Mouse (Mus musculus): ENCODE measurements at regions not wholly inside any gene's neighbourhood (a gene's known extent, or its start where the extent isn't known, plus 50 kb on each side); places are given as distances from the start of the nearest gene placed in this dataset.
A peak's percentile ranks its signal among the peaks of the same experiment; 100 is the strongest.

DNA sequence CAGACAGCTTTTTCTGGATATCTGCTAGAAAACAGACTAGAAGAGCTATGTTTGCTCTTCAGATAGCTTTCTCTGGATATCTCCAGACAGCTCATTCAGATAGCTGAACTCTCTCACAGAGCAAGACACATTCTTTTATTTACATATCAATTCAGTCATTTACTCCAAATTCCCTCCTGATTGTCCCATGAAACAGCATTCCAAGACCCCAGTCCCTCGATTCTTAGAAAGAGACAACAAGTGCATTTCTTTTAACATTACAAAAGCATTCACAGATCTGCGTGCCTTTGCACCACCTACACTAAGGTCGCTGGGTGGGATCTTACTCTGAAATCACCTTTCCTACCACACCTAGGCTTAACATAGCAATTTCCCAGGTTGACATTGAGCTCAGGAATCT lies 1039.5 kb upstream of the Ddx18 start:
- no peak for DNase-seq (ENCODE audit: low spot score in 2 of 2)

DNA sequence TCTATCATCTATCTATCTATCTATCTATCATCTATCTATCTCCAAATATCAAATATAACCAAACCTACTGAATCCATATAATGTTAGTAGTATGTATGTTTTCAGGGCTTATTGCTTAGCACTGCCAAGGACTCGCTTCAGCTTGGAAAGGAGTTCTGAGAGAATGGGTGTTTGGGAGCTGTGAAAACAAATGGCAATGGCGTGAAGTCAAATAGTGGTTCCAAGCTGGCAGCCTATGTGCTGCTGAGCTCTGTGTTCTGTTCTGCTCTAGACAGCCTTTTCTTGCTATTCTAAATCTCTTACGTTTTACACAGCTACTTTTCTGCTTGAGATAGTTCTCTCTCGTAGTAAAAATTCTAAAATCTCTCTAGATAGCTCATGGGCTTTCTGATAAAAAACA lies 1008.2 kb upstream of the Ddx18 start:
- DNase-seq (ENCODE audit: low spot score in 2 of 2): no peak

DNA sequence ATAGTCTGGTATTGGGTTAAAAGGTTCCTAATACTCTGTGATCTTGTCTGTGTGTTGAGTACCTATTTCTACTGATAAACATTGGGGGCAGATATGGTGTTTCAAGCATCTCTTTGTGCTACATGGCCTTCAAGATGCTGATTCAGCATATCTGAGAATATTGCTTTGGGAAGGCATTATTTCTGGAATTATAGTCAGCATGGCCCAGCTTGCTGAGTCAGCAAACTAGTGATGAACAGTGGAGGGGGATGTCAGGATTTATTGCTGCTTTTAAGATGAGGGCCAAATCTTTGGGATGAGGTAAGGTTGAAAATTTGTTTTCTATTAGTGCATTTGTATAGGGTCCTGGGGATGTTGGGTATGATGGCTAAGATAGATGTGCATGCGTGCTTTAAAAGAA lies 983.8 kb upstream of the Ddx18 start:
- no peak for DNase-seq (ENCODE audit: low spot score in 2 of 2)

DNA sequence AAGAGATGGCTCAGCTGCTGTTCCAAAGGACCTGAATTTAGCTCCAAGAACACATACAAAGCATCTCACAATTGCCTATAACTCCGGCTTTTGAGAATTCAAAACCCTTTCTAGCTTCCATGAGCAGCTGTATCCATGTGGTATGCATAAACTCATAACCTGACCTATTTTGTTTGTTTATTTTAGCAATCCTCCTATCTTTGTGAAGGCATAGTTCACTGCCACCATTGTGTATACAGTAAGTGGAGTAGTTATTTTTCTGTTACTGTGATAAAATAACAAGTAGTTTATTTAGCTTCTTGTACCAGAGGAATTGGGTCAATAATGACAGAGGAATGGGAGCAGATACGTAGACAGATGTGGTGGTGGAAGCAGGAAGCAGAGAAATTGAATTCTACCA lies 941.8 kb upstream of the Ddx18 start:
- no peak for DNase-seq (ENCODE audit: low spot score in 2 of 2)

DNA sequence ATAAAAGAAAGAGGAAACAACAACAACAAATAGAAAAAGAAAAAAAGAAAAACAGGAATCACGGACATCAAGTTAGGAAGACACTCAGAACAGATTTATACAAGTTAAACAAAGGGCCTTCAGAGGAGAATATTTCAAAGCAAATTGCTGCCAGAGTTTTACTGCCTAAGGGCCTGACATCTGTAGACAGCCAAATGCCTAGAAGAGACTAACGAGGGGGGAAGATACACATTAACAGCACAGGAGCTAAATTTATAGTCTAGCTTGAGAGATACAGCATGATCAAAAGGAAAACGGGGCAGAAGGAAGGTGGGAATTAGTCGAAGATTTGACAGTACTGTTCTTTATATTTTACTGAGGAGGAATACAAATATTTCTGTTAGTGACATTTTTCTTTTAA lies 933.9 kb upstream of the Ddx18 start:
- no peak for DNase-seq (ENCODE audit: low spot score in 2 of 2)

DNA sequence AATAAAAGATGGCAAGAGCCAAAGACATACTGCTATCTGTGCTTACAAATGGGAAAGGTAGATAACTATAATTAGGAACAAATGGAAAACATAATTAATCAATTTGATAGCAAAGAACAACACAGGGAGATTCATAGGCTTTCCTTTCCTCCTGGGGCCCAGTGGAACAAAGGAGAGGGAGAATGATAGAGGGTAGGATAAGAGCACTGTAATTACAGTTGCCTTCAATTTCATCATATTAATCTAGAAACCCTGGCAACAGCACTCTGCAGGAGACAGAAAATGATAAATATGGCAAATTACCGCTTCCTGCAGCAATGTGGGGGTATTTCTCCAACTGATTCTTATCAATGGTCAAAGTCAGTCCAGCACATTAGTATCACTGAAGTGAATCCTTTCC lies 910.2 kb upstream of the Ddx18 start:
- DNase-seq (ENCODE audit: low spot score in 2 of 2): no peak

DNA sequence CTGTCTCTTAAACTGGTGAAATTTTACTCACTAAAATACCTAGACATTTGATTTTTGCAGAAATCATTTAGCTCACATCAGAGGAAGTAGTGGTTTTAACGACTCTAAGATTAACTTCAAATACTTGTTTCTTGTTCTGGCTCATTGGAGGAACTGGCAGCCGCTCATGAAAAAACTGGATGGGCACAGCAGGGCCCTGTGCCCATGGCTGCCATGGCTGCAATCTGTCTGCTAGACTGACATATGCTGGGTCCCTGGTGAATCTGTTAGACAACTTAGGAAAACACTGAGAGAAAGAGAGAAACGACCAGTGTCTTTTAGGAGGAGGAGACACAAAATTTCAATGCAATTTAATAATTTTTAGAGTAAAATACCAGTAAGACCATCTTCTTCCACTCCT lies 896.1 kb upstream of the Ddx18 start:
- DNase-seq (ENCODE audit: low spot score in 2 of 2): no peak

DNA sequence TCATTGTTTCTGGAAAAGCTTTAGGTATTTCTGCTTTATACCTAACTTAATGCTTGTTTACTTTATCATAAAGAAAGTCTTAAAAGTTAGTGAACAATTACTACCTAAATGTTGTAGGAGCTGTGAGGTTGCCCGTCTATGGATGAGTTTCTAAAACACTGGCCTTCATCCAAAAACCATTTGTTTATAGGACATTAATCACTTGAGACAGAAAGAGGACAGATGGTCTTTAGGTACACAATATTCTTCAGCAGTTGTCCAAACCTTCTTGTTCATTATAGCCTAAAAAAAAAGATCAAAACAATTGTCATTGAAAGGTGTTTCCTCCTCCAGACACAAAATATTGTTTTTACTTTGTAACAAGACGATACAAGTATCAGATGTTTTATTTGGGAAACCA lies 891.3 kb upstream of the Ddx18 start:
- no peak for DNase-seq (ENCODE audit: low spot score in 2 of 2)

DNA sequence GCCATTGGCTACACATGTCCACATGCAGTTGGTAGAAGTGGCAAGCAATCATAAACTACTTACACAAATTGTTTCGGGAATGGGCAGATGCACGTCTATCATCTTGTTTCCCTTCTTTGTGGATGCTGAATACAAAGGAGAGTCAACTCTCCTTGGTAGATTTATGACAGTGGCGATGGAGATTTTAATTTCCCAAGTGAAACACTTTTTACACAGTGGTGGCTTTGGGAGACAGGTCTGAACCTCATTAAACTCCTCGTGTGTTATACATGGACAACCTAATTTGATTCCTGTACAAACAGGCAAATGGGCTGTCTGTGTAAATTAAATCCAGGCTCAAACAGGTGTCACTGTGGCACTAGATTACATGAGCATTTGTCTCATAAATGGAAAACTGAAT lies 887.1 kb upstream of the Ddx18 start:
- no peak for DNase-seq (ENCODE audit: low spot score in 2 of 2)

DNA sequence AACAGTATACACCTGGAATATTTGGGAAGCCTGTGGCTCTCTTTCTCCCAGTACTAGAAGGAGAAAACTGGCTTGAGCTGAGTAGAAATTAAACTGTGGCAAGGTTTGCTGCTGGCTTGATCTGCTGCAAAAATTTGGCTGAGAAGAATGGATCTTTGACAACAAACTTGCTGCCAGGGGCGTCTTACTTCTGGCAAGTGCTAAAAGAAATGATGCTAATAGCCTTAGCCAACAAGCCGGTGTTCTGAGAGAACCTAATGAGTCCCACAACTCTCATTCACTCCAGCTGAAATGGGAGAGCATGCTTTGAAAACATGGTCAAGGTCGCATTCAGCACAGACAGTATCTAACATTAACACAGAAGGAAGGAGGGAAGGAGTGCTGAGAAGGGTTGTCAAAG lies 885.8 kb upstream of the Ddx18 start:
- no peak for DNase-seq (ENCODE audit: low spot score in 2 of 2)

DNA sequence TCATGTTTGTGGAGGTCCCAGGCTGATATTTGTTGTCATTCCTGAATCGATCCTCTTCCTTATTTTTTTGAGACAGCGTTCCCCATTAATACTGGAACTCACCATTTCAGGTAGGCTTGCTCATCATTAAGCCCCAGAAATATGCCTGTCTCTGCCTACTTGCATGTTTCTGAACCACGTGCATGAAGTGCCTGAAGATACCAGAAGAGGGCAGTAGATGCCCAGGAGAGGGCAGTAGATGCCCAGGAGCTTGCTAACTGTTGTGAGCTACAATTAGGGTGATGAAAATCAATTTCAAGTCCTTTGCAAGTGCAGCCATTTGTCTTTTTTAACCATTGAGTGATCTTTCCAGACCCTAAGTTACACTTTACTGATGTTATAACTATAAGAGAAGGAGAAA lies 871.6 kb upstream of the Ddx18 start:
- DNase-seq (ENCODE audit: low spot score in 2 of 2): no peak

DNA sequence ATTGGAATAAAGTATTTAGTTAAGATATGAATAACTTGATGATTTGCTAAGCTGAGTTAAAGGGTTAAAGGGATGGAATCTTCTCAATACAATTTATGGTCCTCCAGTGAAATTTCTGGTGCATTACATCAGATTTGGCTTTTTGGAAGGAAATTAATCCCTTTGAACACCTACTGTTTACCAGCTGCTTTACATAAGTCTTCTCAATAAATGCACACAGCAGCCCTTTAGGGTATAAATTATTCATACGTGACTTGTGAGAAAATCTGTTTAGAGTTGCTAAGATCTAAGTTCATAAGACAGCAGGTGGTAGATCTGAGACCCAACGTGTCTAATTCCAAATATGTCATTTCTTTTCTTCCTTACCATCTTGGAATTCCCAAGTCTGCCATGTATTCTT lies 855.7 kb upstream of the Ddx18 start:
- DNase-seq (ENCODE audit: low spot score in 2 of 2): no peak

DNA sequence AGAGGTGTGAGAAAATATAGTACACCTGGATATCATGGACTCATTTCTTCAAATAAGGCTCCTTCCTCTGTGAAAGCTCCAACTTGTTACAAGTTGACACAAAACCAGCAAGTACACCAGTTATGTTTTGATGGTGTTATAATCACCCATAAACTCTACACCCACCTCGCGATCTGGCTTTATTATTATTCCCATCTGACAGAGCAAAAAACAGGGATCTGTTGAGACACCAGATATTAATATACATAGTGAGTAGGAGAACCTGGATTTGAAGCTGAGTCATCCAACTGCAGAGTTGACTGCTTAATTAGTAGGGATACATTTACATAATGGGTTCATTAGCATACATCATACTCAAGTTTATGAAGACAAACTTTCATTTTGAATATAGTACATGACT lies 828.6 kb upstream of the Ddx18 start:
- DNase-seq (ENCODE audit: low spot score in 2 of 2): no peak

DNA sequence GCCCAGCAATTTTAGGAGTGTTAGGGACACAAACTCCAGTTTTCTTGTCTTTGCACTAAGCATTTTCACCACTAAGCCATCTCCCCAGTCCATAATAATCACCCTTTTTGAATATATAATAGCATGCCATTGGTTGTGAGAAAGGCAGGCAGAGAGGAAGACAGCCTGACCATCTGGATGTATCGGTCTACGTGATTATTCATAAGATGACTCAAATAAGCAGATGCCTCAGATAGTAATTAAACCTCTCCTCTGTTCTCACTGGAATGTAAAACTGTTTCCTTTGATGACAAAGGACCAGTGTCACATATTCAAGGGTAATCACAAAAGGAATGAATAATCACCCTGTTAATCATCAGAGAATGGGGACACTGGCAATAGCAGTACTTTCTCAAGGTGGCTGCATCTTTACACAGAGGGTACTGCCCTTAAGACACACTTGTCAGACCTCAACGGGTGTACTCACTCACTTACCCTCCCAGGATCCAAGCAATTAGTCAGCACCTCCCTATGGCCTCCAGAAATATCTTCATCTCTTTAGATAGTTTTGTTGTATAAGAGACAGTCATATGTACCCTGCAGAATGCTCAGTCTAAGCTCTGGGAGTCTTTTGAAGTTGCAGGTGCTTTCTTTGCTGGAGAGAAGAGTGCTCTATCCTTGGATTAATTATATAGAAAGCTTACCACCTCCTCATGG lies 826.0 kb upstream of the Ddx18 start:
- DNase-seq (ENCODE audit: low spot score in 2 of 2): no peak

DNA sequence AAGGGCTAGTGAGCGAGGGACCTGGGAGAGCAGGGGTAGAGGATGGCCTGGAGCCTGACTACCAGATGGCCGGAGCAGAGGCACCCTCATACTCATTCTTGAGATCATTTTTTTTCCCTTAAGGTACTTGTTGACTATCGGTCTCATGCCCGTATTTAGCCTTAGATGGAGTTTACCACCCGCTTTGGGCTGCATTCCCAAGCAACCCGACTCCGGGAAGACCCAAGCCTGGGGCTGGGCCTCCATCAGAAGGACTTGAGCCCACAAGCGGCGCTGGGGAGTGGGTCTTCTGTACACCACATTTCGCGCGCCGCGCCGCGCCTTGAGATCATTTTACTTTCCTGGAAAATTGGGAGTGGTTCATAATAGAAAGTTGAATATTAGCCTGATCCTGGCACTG lies 789.2 kb upstream of the Ddx18 start:
- DNase-seq (ENCODE audit: low spot score in 2 of 2): peak; percentile 95 to 100

DNA sequence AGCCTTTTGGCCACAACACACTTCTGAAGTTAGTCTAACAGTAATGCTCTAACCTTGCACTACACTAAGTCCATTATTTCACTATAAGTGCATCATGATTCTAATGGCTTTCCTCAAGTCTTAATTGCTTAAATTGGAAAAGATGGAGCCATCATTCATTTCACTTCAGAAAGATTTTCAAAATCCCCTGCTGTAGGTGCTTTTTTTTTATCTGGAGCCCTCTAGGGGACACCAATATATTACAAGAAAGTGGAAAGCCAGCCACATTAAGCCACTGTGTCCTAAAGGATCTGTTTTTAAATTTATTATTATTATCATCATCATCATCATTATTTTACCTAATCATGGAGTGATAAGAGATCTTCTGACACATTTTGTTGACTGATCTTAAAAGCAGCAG lies 783.7 kb upstream of the Ddx18 start:
- DNase-seq (ENCODE audit: low spot score in 2 of 2): no peak

DNA sequence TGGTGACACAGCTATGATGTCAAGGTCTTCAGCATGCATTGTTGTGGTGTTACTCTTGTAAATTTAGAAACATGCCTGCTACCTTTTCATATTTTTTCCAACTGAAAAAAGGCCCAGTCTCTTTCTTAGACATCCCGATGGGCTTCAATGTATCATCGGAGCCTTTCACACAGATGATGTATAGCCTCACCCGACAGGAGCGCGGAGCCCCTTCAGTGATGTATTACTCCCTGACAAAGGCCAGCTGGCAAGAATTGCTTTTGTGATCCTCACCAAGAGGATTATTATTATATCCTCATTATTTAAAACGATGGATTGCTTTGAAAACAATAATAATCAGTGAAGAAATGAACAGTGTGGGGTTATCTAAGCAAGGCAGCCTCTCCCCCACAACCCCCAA lies 765.5 kb upstream of the Ddx18 start:
- DNase-seq (ENCODE audit: low spot score in 2 of 2): no peak

DNA sequence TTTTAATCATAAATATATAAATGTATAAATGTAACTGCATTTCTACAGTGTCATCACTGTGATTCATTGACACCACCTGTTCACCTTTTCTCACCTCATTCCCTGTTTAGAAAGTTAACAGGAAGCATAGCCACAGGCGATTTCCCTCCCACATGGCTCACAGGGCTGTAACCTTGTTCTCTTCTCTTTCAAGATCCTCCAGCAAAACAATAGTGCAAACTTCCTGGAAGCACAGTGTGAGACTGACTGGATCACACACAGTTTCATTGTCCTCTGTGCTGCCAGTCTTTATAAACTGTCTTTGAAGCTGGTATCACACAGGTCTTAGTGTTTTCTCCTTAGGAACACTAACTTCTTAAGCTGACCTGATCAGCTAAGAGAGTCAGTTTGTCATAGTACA lies 760.5 kb upstream of the Ddx18 start:
- DNase-seq (ENCODE audit: low spot score in 2 of 2): no peak

All from spleen, postnatal 4 days (tissue).